Mouse (Mus musculus) testis, adult 2 months (tissue): ENCODE measurements around the gene Cyp3a11.

Experiments used
- CTCF ChIP-seq: fragments of 200-500 bp; IDR thresholded peaks from 2 replicates; pipeline ENCODE4 v1.5.1; 2012; ENCODE audit warnings: low read depth, mild to moderate bottlenecking, inconsistent platforms, low read length, moderate library complexity; ENCODE audit not compliant: control insufficient read depth, insufficient read depth, insufficient replicate concordance
- POLR2A ChIP-seq: fragments of 200-500 bp; IDR thresholded peaks from 2 replicates; pipeline ENCODE4 v1.6.1; 2012; ENCODE audit warnings: low read depth, mild to moderate bottlenecking, inconsistent platforms, low read length, moderate library complexity; ENCODE audit not compliant: control insufficient read depth

DNA sequence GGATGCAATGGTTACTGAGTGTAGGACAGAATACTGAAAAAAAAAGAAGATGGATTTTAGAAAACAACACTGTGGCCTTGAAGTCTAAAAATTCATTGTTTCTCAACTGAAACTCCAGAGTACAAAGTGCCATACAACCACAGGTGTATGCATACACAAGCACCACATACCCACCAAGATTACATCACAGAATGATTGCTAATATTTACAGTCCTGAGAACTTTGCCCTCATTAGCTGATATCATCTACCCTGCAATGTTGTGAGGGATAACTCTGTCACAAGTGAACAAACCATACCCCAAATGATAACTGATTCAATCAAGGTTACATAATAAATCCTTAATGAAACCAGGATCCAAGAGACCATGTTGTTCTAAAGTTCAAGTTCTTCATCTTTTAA is 1.4 kb upstream of the Cyp3a11 start:
- TF ChIP-seq POLR2A (no peak), CTCF (no peak)
